Mouse (Mus musculus) thymus, adult 2 months (tissue): ENCODE results near the gene Sdc3. TPM values are rescaled to one million over a fixed set of nuclear protein-coding genes. Genes with fewer than 3 reads are reported as not detected.

ENCODE experiments used
- DNase-seq: peaks from one replicate; pipeline ENCODE4 v3.0.0; 2021
- H3K27ac ChIP-seq: fragments of 200-500 bp; 2 replicates; pipeline ENCODE4 v1.5.1; 2012; ENCODE audit warnings: low read length, control low read depth; ENCODE audit not compliant: control insufficient read depth, insufficient read depth
- H3K27me3 ChIP-seq: fragments of 200-500 bp; 2 replicates; pipeline ENCODE4 v1.6.1; 2012; ENCODE audit warnings: mild to moderate bottlenecking, low read length, moderate library complexity, mixed read lengths; ENCODE audit not compliant: control insufficient read depth, insufficient read depth
- H3K36me3 ChIP-seq: fragments of 200-500 bp; 2 replicates; pipeline ENCODE4 v1.6.1; 2012; ENCODE audit warnings: mild to moderate bottlenecking, low read length, moderate library complexity; ENCODE audit not compliant: control insufficient read depth, insufficient read depth
- H3K4me1 ChIP-seq: fragments of 200-500 bp; replicated peaks from 2 replicates; pipeline ENCODE4 v1.6.1; 2012; ENCODE audit warnings: low read length; ENCODE audit not compliant: control insufficient read depth, insufficient read depth
- H3K4me3 ChIP-seq: fragments of 200-500 bp; 2 replicates; pipeline ENCODE4 v1.5.1; 2012; ENCODE audit warnings: mild to moderate bottlenecking, low read length, control low read depth, moderate library complexity; ENCODE audit not compliant: control insufficient read depth, insufficient read depth
- CTCF ChIP-seq: fragments of 200-500 bp; IDR thresholded peaks from 2 replicates; pipeline ENCODE4 v1.5.1; 2012; ENCODE audit warnings: mild to moderate bottlenecking, control low read depth, low read length, moderate library complexity, borderline replicate concordance; ENCODE audit not compliant: control insufficient read depth, poor library complexity, insufficient read depth; ENCODE audit errors: extremely low read depth
- POLR2A ChIP-seq: fragments of 200-500 bp; IDR thresholded peaks from 2 replicates; pipeline ENCODE4 v1.6.1; 2012; ENCODE audit warnings: mild to moderate bottlenecking, low read length, control low read depth, moderate library complexity; ENCODE audit not compliant: control insufficient read depth, poor library complexity, insufficient read depth; ENCODE audit errors: extremely low read depth
- WGBS: fragments of 180-500 bp; shearing (Covaris S2); methylation state at CpG from one replicate; pipeline ENCODE4 v1.1.7; 2018; 5-methylcytosine and 5-hydroxymethylcytosine counted together
- polyA plus RNA-seq: library from polyadenylated mRNA; depleted of rRNA; stranded (reverse); fragments of >200 nt; gene quantifications from 2 replicates; pipeline ENCODE4 v1.2.3, GENCODE M21; 2012

The Sdc3 gene
- polyA plus RNA-seq, 1 experiment = 97.5 TPM

DNA sequence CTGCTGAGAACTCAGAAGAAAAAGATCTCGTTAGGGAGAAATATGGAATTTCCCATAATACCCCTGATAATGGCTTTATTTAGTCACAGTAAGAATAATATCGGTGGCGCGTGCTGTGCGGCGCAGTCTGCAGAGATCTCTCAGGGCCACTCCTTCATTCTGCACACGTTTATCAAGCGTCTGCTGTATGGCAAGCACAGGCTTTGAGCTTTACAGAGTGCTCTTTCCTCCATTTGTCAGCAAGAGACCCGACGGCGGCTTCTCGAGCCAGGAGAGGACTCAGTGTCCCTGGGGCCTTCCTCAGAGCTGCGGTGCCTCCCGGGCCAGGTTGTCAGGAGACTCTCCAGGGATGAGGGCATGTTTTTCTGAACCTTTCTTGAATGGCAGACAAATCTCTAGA is 56.5 kb downstream of the Sdc3 start:
- DNase-seq = no peak
- H3K27ac ChIP-seq = no peak overlapping the region
- no peaks in the 10 kb centered on the region for H3K27me3 ChIP-seq
- H3K4me3 ChIP-seq = no peak overlapping the region
- WGBS = 87% methylated on average over 14 of the region's 14 CpGs
- no peak for TF ChIP-seq CTCF
- TF ChIP-seq POLR2A = no peak
- no peaks in the 10 kb centered on the region for H3K36me3 ChIP-seq
- no peaks in the 10 kb centered on the region for H3K4me1 ChIP-seq

- no peaks in the 10 kb centered on the region for H3K27me3 ChIP-seq
- no peaks in the 10 kb centered on the region for H3K4me1 ChIP-seq
- TF ChIP-seq POLR2A = no peak
- TF ChIP-seq CTCF = no peak
- H3K36me3 ChIP-seq = no peaks in the 10 kb centered on the region
- no peak for DNase-seq
- H3K27ac ChIP-seq = no peak overlapping the region
- H3K4me3 ChIP-seq = no peak overlapping the region
- WGBS = 69% methylated on average over 8 of the region's 8 CpGs
Observed at GRCm38 (mm10) chr4:130857661-130858060, 65.3 kb downstream of the Sdc3 start.

GRCm38 (mm10) chr4:130858880-130859279 is 66.5 kb downstream of the Sdc3 start:
- no peak for DNase-seq
- 96% methylated on average over 7 of the region's 7 CpGs for WGBS
- Histone ChIP-seq H3K27ac (no peak overlapping the region), H3K36me3 (no peaks in the 10 kb centered on the region), H3K27me3 (no peaks in the 10 kb centered on the region), H3K4me1 (no peaks in the 10 kb centered on the region), H3K4me3 (no peak overlapping the region)
- TF ChIP-seq CTCF (no peak), POLR2A (no peak)

DNA sequence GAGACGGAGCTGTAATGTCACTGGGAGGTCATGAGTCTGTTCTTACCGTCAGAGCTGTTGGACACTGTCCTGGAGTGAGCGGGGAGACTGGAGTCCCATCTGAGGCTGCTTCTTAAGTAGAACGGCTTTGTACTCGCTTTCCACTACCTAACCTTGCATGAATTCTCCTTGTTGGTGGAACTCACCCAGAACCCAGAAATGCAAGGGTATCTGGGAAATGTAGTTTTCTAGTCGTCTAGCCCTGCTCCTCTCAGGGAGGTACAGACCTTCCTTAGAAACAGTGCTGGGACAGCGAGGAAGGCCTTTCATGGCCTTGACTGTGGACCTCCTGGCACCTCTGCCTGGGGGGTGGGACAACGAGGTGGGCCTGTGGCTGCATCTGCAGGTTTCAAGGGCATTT is 67.1 kb downstream of the Sdc3 start:
- Histone ChIP-seq H3K4me3 (no peak overlapping the region), H3K4me1 (no peaks in the 10 kb centered on the region), H3K27ac (no peak overlapping the region), H3K36me3 (no peaks in the 10 kb centered on the region), H3K27me3 (no peaks in the 10 kb centered on the region)
- DNase-seq = no peak
- WGBS = 74% methylated on average over 8 of the region's 8 CpGs
- no peak for TF ChIP-seq POLR2A
- TF ChIP-seq CTCF = no peak

DNA sequence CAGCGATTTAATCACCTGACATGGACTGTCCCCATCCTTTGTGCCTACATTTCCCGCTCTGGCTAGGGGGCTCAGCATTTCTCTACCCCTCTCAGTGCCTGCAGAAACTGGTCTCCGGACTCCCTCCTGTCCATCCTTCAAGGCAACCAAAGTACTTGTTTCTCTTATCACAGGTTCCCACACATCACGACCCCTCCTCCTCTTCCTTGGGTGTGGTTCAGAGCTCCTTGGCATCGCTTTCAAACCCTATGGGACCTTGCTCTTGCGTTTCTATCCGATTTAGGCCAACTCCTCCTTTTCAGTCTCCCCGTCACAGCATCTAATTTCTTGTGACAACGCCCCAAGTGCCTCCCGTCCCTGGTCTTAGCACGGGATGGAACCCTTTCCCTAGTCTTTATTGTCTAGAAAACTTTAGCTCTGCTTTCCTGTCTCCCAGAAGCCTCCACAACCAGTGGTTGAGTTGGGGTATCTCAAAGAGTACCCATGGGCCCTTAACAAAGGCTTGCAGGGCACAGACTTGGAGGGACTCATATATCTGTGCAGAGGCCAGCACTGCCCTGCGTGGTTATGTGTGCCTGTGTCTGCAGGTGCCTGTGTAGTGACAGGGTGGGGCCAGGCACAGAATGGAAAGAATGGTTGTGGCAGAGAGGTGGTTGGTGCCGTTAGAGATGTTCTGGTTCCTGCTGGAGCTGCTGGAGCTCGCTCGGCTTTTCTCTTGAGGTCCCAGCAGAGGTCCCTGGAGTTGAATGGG is 68.7 kb downstream of the Sdc3 start:
- no peaks in the 10 kb centered on the region for H3K27me3 ChIP-seq
- no peak for DNase-seq
- no peaks in the 10 kb centered on the region for H3K36me3 ChIP-seq
- TF ChIP-seq POLR2A (no peak), CTCF (no peak)
- H3K27ac ChIP-seq = no peak overlapping the region
- WGBS = 58% methylated on average over 15 of the region's 15 CpGs
- H3K4me1 ChIP-seq = no peaks in the 10 kb centered on the region
- no peak overlapping the region for H3K4me3 ChIP-seq

DNA sequence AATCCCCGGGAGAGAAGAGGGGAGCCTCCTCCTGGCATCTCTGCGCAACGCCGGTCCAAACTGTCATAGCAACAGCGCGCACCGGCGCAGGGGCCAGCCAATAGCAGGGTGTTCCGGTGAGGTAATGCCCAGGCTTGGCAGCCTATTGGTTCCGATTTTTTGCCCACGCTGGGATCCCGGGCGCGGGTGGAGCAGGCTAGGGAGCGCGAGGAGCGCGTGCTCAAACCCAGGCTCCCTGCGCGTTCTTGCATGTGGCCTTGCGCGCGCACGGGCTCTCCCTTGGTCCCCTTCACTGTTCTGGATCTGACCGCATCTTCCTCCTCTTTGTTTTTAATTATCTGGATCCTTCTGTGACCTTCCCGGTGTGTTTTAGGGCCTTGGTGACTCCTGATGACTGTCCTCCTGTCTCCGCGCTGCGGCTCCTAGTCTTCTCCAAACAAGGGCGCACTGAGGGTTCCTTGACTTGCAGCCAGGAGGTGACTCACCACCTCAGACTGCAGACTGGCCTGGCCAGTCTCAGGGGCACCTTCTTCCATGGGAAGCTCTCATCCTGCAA is 69.4 kb downstream of the Sdc3 start:
- DNase-seq = peak; percentile 6
- TF ChIP-seq CTCF (no peak), POLR2A (no peak)
- Histone ChIP-seq H3K4me1 (no peaks in the 10 kb centered on the region), H3K27me3 (no peaks in the 10 kb centered on the region), H3K4me3 (no peak overlapping the region), H3K36me3 (no peaks in the 10 kb centered on the region), H3K27ac (no peak overlapping the region)
- 8% methylated on average over 30 of the region's 30 CpGs for WGBS
